Mouse (Mus musculus) lung, postnatal 10 days (tissue): ENCODE results near the gene Radil.

ENCODE experiments used
- DNase-seq: peaks from one replicate; pipeline ENCODE4 v3.0.0; 2021

Gene Radil

DNA sequence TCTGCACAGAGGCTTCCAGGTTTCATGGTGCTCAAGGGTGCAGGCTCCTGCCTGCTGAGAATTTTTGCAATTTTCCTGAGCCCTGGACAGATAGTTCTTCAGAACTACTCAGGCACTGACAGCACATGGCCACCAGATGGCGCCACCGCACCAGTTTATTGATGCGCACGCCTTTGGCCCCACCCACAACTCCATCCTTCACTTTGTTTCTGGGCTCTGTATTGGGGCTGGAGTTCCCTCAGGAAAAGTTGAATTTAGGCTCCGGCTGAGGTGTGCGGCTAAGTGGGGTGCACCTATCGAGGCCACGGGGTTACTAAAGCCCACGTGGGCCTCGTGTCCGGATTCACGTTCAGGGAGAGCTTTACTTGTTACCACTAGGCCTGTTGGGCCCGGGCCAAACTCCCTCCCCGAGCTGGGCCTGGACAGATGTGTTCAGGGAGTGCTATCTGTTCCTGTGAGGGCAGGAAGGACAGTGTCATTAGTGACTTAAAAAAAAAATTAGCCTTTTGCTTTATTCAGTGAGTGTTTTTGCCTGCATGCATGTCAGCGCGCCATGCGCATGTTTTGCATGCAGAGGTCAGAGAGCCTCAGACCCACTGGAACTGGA, 72.0 kb downstream of the Radil start:
- peak; percentile 89 for DNase-seq

- no peak for DNase-seq
Observed at GRCm38 (mm10) chr5:142477866-142478615, 72.9 kb downstream of the Radil start.

GRCm38 (mm10) chr5:142477346-142477745, 73.6 kb downstream of the Radil start:
- no peak for DNase-seq

- DNase-seq: no peak
Observed at GRCm38 (mm10) chr5:142475669-142476068, 75.2 kb downstream of the Radil start.

GRCm38 (mm10) chr5:142473696-142474095, 77.2 kb downstream of the Radil start:
- no peak for DNase-seq

DNA sequence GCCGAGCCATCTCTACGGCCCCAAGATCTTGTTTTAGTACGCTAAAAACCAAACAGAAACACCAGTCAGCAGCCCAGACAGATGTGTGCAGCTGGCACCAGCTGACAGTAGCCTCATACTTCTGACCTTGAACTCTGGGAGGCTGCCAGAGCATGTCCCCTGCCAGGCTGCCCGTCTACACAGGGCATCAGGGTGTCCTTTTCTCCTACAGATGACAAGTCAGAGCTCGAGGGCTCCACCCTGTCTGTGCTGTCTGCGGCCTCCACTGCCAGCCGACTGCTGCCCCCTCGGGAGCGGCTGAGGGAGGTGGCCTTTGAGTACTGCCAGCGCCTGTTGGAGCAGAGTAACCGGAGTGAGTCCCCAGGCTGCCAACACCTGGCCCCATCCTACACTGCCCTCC, 81.1 kb downstream of the Radil start:
- no peak for DNase-seq

GRCm38 (mm10) chr5:142468375-142468774, 82.5 kb downstream of the Radil start:
- DNase-seq: no peak

DNA sequence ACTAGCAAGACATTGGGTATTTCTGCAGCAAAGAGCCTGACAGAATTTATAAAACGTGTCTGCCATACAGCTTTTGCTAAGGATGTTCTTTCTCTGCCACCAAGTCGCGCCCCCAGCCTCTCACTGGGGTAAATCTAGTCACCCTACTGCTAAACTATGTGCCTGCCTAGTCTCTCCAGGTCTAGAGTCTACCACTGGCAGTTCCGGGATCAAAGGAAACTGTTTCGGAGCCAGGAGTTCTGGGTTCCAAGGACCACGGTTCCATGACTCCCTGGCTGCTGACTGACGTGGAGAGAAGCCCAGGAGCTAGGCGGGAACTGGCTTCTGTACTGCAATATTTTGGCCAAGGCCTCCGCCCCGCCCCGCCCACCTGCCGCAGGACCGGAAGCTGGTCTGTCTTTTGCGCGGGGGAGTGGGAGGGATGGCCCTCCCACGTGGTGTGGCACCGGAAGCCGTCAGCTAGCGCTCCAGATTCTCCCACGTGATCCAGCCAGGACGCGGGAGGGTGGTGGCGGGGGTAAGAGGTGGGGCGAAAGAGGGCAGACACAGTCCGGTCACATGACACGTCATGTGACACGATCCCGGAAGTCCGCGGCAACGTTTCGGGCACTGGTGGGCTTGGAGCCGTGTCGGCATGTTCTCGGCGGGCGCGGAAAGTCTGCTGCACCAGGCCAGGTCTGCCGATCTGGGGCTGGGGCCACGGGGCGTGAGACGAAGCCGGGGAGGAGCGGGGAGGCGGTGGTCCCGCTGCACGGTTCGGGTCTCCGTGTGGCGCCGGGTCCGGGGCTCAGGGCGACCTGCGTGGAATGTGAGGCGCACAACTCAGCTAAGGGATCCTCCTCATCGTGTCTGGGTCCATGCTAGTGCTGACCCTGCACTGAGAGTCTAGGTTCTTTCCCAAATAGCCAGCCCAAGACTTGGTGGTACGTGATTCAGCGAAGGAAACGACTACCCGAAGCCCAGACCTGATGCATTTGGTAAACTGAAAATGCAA, 87.1 kb downstream of the Radil start, which contains the start of gene Ap5z1:
Ap5z1 (plus strand) TSS at position 484 of the 994 bp plus-strand sequence.
- peak; percentile 97 for DNase-seq

- DNase-seq: no peak
Observed at GRCm38 (mm10) chr5:142463011-142463410, 87.9 kb downstream of the Radil start.

- no peak for DNase-seq
Observed at GRCm38 (mm10) chr5:142462641-142462948, 88.3 kb downstream of the Radil start.

GRCm38 (mm10) chr5:142461942-142462640, 88.8 kb downstream of the Radil start:
- DNase-seq: no peak

GRCm38 (mm10) chr5:142459834-142460233, 91.1 kb downstream of the Radil start:
- no peak for DNase-seq

DNA sequence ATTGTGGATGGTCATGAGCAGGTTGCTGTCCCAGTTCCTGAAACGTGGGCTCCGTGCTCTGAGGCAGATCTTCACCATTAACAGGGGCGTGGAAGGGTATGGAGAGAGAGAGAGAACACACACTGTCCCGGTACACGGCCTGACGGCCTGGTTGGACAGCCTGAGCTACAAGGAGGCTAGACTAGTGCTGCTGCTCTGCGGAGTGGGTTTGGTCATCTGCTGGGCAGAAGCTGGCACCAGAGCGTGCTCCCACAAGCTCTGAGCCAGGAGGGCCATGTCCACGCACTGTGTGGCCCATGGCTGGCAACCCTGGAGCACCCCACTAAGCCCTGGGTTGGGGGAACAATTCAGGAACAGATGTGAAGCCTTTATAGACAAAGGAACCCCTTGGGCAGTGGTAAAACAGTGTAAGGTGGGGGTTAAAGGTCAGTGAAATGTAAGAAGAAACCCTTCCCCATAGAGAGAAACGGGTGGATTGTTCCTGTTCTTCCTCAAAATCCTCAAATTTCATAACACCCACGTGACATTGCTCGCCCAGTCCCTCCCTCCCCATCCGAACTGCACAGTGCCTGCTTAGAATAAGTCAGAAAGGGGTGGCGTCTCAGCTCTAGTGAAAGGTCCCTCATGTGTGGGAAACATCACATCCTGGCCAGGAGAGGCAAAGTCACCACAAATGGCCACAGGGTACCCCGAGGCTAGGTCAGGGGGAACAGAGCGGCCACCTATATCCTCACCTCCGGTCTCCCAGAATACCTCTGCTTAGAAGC, 91.9 kb downstream of the Radil start:
- DNase-seq: no peak

GRCm38 (mm10) chr5:142457345-142457744, 93.6 kb downstream of the Radil start:
- peak; percentile 48 for DNase-seq

- no peak for DNase-seq
Observed at GRCm38 (mm10) chr5:142456318-142456717, 94.6 kb downstream of the Radil start.

- DNase-seq: no peak
Observed at GRCm38 (mm10) chr5:142453742-142454141, 97.2 kb downstream of the Radil start.

DNA sequence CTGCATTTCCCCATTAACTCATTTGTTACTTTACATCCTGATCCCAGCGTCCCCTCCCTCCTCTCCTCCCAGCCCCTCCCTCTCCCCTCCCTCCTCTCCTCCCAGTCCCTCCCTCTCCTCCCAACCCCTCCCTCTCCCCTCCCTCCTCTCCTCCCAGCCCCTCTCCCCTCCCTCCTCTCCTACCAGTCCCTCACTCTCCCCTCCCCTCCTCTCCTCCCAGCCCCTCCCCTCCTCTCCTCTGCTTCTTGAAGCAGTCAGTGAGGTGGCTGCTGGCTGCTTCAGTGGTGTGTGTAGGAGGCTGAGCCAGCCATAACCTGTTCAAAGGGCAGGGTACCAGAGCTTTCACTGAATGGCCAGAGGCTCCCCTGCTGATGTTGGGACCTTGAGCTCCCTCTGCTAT, 99.1 kb downstream of the Radil start:
- no peak for DNase-seq

- DNase-seq: no peak
Observed at GRCm38 (mm10) chr5:142450846-142451245, 100.1 kb downstream of the Radil start.

- no peak for DNase-seq
Observed at GRCm38 (mm10) chr5:142448623-142449022, 102.3 kb downstream of the Radil start.

DNA sequence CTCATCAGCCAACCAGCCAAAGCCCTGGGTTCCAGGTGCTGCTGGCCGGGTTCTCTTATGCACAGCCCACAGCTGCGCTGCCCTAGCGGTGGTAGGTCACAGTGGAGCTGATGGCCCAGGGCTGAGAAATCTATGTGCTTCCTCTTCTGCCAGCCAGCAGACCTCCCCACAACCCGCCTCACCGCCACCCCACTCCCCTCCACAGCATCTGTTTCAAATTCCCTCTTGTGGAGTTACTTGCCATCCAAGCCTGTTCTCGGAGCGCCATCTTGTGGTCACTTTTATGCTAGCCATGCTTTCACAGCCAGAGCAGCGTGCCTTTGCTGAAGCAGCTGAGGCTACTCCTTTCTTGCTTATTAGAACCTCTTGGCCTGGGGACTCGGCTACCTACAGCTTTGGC, 102.8 kb downstream of the Radil start:
- DNase-seq: peak; percentile 94

GRCm38 (mm10) chr5:142445709-142446108, 105.2 kb downstream of the Radil start:
- DNase-seq: no peak
